Mouse (Mus musculus) hindbrain, embryonic 13.5 days (tissue): ENCODE data around the gene Stra6. TPM values are rescaled to one million over a fixed set of nuclear protein-coding genes. Genes with fewer than 3 reads are reported as not detected.

Source experiments
- ATAC-seq: fragments of 200-750 bp; cut with Nextera tagmentation; 2 replicates; pipeline ENCODE4 v1.8.0; 2017; ENCODE audit warnings: moderate TSS enrichment; ENCODE audit not compliant: low FRiP score
- H3K27ac ChIP-seq: fragments of 300-500 bp; sonication (generic); 2 replicates; pipeline ENCODE4 v1.5.1; 2015; ENCODE audit warnings: inconsistent platforms, mild to moderate bottlenecking, moderate library complexity
- H3K27me3 ChIP-seq: fragments of 300-500 bp; sonication (generic); 2 replicates; pipeline ENCODE4 v1.6.1; 2015; ENCODE audit warnings: mild to moderate bottlenecking, inconsistent platforms
- H3K36me3 ChIP-seq: fragments of 300-500 bp; sonication (generic); 2 replicates; pipeline ENCODE4 v1.6.1; 2015; ENCODE audit warnings: mild to moderate bottlenecking, inconsistent platforms
- H3K4me1 ChIP-seq: fragments of 300-500 bp; sonication (generic); replicated peaks from 2 replicates; pipeline ENCODE4 v1.6.1; 2015; ENCODE audit warnings: inconsistent platforms
- H3K4me2 ChIP-seq: fragments of 300-500 bp; sonication (generic); 2 replicates; pipeline ENCODE4 v1.6.1; 2015; ENCODE audit warnings: inconsistent platforms, mild to moderate bottlenecking, moderate library complexity
- H3K4me3 ChIP-seq: fragments of 300-500 bp; sonication (generic); 2 replicates; pipeline ENCODE4 v1.5.1; 2015; ENCODE audit warnings: mild to moderate bottlenecking, inconsistent platforms
- H3K9ac ChIP-seq: fragments of 300-500 bp; sonication (generic); 2 replicates; pipeline ENCODE4 v1.6.1; 2015; ENCODE audit warnings: mild to moderate bottlenecking, inconsistent platforms
- H3K9me3 ChIP-seq: fragments of 300-500 bp; sonication (generic); 2 replicates; pipeline ENCODE4 v1.6.1; 2016; ENCODE audit warnings: inconsistent platforms
- WGBS: fragments of 180-500 bp; shearing (Covaris S2); methylation state at CpG from one replicate; pipeline ENCODE4 v1.1.7; 2015; 5-methylcytosine and 5-hydroxymethylcytosine counted together
- polyA plus RNA-seq: library from polyadenylated mRNA; unstranded; fragments of >200 nt; fragmentation: Nextera tagmentation; extraction: Ambion mirVana; gene quantifications from 2 replicates; pipeline ENCODE4 v1.2.1, GENCODE M21; 2015

Stra6 gene
- polyA plus RNA-seq, 1 experiment from 2014 or later, result 20.1 TPM

DNA sequence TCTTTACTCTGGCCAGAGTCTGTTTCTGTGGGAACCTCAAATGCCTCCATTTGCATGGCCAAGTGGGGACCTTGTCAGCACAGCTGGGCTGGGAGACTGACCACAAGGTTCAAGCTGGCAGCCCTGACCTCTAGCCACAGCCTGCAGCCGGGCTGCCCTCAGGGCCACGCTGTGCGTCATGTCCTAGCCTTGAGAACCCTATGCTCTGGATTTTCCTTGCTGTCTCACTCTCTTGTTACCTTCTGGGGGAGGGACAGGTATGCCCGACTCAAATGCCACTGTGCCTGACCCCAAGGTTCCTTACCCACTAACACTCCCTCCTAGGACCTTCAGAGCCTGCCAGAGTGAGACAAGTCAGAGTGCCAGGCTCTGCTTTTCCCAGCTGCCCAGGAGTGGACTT is 26.6 kb upstream of the Stra6 start:
- Histone ChIP-seq H3K27ac (no peak overlapping the region), H3K4me1 (peaks cover 26% of the 10 kb centered on the region), H3K9me3 (no peaks in the 10 kb centered on the region), H3K4me2 (no peak overlapping the region), H3K9ac (no peak overlapping the region), H3K36me3 (no peaks in the 10 kb centered on the region), H3K27me3 (peaks cover 49% of the 10 kb centered on the region), H3K4me3 (no peak overlapping the region)
- no peak for ATAC-seq
- 77% methylated on average over 4 of the region's 4 CpGs for WGBS

DNA sequence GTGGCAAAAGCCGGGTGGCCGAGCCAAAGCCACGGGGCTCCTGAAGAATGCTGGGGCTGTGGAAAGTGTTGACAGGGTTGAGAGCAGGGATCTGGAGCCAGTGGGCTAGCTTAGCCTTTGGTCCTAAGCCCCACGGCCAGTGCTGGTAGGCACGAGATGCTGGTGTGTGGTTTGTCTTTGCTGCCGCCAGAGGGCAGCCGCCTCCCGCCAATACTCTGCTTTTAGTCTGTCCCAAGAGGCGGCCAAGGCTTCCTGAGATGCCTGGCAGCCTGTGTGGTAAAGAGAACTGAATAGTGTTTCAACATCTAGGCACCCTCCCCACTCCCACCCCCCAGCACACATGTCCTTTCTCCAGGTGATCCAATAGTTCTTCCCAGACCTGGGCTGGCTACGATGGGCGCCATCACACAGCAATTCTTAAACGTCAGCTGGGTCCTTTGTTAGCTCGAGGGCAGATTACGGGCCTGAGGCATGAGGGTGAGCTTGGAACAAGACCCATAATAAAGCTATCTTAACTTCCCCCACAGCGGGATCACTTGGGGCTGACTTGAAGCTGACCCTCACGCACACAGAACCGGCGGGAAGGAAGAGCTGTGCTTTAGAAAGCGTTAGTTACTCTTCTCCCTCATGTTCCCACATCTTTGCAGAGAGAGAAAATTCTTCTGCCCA is 25.0 kb upstream of the Stra6 start:
- 26% methylated on average over 19 of the region's 19 CpGs for WGBS
- no peak overlapping the region for H3K27ac ChIP-seq

DNA sequence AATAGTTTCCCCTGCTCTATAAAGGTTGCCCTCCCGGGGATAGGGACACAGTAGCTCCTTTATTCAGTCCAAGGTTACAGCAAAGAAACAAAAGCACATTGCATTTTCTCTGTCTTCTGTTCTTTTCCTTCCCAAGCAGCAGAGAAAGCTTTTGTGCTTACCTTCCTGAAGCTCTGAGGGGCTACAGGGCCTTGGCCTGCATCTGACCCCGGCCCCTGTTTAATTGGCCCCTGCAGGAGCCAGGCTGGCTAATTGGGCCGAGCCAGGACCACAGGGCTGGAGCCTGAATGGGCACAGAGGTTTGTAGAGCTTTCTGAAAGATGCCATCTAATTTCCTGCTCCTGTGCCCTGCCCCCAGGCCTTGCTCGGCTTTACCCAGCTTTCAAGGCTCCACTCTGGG is 22.6 kb upstream of the Stra6 start:
- H3K9ac ChIP-seq, result peak overlapping the region; percentile 53
- H3K27me3 ChIP-seq, result peaks cover 36% of the 10 kb centered on the region
- H3K4me1 ChIP-seq, result peaks cover 66% of the 10 kb centered on the region
- H3K4me3 ChIP-seq, result no peak overlapping the region
- no peaks in the 10 kb centered on the region for H3K9me3 ChIP-seq
- H3K27ac ChIP-seq, result no peak overlapping the region
- no peak for ATAC-seq
- 17% methylated on average over 4 of the region's 4 CpGs for WGBS
- no peaks in the 10 kb centered on the region for H3K36me3 ChIP-seq
- no peak overlapping the region for H3K4me2 ChIP-seq

More for the DNA sequence above, 25.0 kb upstream of the Stra6 start:
- Histone ChIP-seq H3K4me1 (peaks cover 42% of the 10 kb centered on the region), H3K9me3 (no peaks in the 10 kb centered on the region), H3K4me3 (no peak overlapping the region), H3K27me3 (peaks cover 43% of the 10 kb centered on the region), H3K4me2 (no peak overlapping the region), H3K36me3 (no peaks in the 10 kb centered on the region), H3K9ac (peak overlapping the region; percentile 24; the same call in 1 of the 2 replicates)
- ATAC-seq, result peak; percentile 72

DNA sequence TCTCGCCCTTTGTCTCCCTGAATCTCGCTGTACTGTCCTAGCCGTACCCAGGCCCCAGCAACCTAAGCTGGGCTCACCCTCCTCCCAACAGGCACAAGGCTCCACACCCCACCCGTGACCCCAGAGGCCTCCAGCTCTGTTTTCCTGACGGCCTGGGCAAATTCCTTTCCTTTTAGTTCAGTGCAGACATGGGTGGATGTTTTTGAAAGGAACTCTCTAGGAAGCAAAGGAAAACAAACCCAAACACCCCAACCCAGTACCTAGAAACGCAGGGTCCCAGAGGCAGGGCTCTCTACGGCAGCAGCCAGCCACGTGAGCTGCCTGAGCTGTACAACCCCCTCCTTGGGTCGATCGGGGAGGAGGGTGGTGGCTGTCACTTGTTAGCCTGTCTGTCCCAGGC is 21.2 kb upstream of the Stra6 start:
- Histone ChIP-seq H3K4me1 (peaks cover 77% of the 10 kb centered on the region), H3K36me3 (no peaks in the 10 kb centered on the region), H3K4me3 (no peak overlapping the region), H3K4me2 (no peak overlapping the region), H3K27me3 (peaks cover 23% of the 10 kb centered on the region), H3K9me3 (no peaks in the 10 kb centered on the region), H3K27ac (0 out of 2 replicates have a peak overlapping the region, but pooled peaks have one; percentile 69), H3K9ac (peak overlapping the region; percentile 43; the same call in 1 of the 2 replicates)
- WGBS, result 12% methylated on average over 10 of the region's 10 CpGs
- ATAC-seq, result no peak

DNA sequence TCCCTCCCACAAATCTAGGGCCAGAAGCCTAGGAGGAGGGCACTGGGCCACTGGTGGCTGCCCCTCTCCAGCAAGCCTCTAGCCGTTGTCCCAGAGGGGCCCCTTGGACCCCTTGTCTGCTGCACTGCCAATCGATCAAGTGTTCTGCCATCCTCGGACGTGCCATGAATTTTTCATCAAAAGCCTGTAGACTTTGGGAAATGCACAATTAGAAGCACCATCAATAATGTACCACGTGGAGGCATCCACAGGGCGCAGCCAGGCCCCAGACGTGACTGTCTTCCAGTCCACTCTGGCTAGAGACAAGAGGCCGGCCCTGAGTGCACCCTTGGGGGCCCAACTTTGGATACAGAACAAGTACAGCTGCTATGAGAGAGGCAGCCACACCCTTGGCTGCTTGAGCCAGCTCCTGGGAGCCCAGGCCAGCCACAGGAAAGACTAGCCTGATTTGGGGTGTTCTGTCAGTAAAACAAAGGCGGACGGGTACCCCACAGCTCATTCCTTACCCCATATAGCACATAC is 20.0 kb upstream of the Stra6 start:
- 0 out of 2 replicates have a peak, but pooled peaks have one; percentile 4 for ATAC-seq
- no peak overlapping the region for H3K4me3 ChIP-seq
- 55% methylated on average over 10 of the region's 10 CpGs for WGBS
- no peak overlapping the region for H3K4me2 ChIP-seq
- H3K27ac ChIP-seq, result peak overlapping the region; percentile 69
- H3K27me3 ChIP-seq, result peaks cover 13% of the 10 kb centered on the region; the same call in 1 of the 2 replicates
- no peak overlapping the region for H3K9ac ChIP-seq
- no peaks in the 10 kb centered on the region for H3K36me3 ChIP-seq
- no peaks in the 10 kb centered on the region for H3K9me3 ChIP-seq
- peaks cover 88% of the 10 kb centered on the region for H3K4me1 ChIP-seq

DNA sequence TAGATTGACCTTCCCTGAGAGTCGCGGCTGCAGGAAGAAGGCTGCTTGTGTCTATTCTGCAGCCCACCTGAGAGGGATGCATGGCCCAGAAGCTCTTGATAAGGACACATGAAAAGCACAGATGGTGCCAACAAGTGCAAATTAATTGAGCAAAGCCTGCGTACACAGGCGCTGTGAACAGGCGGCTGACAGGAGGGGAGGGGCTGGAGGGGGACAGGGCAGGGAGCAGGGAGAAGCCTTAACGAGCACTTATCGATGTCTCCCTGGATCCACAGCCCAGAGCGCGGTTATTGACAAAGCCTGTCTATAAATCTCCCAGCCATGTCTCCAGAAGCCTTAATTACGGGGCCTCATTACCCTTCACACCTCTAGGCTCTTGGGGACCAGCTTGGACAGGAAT is 18.8 kb upstream of the Stra6 start:
- Histone ChIP-seq H3K4me3 (no peak overlapping the region), H3K27ac (peak overlapping the region; percentile 69), H3K4me2 (no peak overlapping the region), H3K36me3 (no peaks in the 10 kb centered on the region), H3K9me3 (no peaks in the 10 kb centered on the region), H3K9ac (no peak overlapping the region), H3K4me1 (peaks cover 92% of the 10 kb centered on the region), H3K27me3 (0 out of 2 replicates have a peak, but pooled peaks cover 7% of the 10 kb centered on the region)
- ATAC-seq, result no peak
- WGBS, result 18% methylated on average over 10 of the region's 10 CpGs

DNA sequence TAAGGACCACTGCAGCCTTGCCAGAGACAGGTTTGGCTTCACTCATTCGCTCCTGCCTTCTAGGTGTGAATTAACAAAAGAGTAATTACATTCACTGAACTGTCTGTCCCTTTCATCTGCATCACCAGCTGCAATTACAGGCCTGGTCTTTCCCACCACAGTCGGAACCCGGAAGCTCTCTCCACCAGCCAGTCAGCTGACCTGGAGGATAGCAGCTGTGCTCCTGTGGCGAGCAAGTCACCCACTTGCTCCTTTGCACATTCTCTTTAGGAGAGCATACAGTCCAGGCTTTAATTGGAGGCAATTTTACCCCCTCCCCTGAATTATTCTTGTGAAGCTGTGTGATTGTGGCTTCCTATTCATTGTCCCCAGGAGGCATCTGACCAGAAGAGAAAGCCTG is 17.9 kb upstream of the Stra6 start:
- H3K4me2 ChIP-seq, result no peak overlapping the region
- H3K27me3 ChIP-seq, result 0 out of 2 replicates have a peak, but pooled peaks cover 5% of the 10 kb centered on the region
- H3K36me3 ChIP-seq, result no peaks in the 10 kb centered on the region
- H3K27ac ChIP-seq, result peak overlapping the region; percentile 69
- H3K9me3 ChIP-seq, result no peaks in the 10 kb centered on the region
- ATAC-seq, result no peak
- H3K4me1 ChIP-seq, result peaks cover 90% of the 10 kb centered on the region
- no peak overlapping the region for H3K4me3 ChIP-seq
- H3K9ac ChIP-seq, result peak overlapping the region; percentile 29; the same call in 1 of the 2 replicates
- WGBS, result 20% methylated on average over 4 of the region's 4 CpGs

DNA sequence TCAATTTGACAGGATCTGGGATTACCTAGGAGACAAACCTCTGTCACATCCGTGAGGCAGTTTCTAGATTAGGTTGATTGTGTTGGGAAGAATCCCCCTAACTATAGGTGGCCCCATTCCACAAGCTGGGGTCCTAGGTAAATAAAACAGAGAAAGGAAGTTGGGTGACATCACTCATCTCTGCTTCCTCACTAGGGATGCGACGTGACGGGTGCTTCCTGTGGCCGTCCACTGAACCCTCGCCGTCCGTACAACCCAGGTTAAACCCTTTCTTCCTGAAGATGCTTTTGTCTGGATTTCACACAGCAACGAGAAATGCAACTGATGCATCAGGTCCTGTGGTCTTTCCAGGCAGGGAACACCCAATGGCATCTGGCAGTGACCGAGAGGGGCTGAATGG is 16.5 kb upstream of the Stra6 start:
- H3K9me3 ChIP-seq, result no peaks in the 10 kb centered on the region

DNA sequence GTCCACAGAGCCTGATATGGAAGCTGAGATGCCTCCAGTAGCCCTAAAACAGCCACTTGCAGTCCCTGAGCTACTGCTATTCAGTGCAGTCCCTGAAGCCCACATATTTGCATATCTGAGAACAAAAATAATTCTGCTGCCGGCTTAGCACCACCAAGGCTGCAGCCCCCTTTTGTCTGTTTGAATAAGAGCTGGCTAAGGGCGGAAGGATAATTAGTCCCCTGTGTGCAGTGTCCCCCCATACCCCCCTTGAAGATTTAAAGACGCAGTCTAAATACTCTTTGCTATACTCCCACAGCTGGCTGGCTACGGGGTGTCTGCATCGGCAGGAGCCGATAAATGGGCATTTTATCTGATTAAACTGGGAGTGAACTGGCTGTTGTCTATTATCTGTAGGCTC is 15.0 kb upstream of the Stra6 start:
- H3K9me3 ChIP-seq, result no peaks in the 10 kb centered on the region
- peak overlapping the region; percentile 87 for H3K27ac ChIP-seq
- H3K4me2 ChIP-seq, result peak overlapping the region; percentile 21; the same call in 1 of the 2 replicates
- no peaks in the 10 kb centered on the region for H3K36me3 ChIP-seq
- 0 out of 2 replicates have a peak, but pooled peaks cover 4% of the 10 kb centered on the region for H3K27me3 ChIP-seq
- H3K4me3 ChIP-seq, result no peak overlapping the region
- H3K4me1 ChIP-seq, result peaks cover 83% of the 10 kb centered on the region
- peak overlapping the region; percentile 30; the same call in 1 of the 2 replicates for H3K9ac ChIP-seq
- ATAC-seq, result peak; percentile 54
- 3% methylated on average over 6 of the region's 6 CpGs for whole genome bisulfite sequencing

More for the DNA sequence above, 16.5 kb upstream of the Stra6 start:
- Histone ChIP-seq H3K36me3 (no peaks in the 10 kb centered on the region), H3K27ac (no peak overlapping the region), H3K4me3 (no peak overlapping the region), H3K4me2 (no peak overlapping the region), H3K4me1 (peaks cover 84% of the 10 kb centered on the region), H3K27me3 (0 out of 2 replicates have a peak, but pooled peaks cover 3% of the 10 kb centered on the region), H3K9ac (no peak overlapping the region)
- WGBS, result 85% methylated on average over 10 of the region's 10 CpGs
- ATAC-seq, result no peak

DNA sequence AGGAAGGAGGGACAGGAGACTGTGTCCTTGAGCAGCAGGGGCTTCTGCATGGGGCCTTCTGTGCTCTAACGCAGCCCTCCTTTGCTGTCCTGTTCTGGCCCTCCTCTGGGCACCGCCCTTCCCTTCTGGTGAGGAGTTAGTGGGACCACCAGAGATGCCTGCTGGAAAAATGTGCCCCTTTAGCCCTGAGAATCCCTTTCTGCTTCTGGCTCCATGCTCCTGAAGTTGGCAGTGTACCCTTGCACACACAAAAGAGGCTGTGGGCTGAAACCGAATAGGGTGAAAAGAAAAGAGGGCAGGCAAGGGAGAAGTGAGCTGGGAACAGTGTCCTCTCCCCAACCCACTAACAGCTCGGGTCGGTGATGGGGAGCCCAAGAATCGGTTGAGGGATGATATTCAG is 14.4 kb upstream of the Stra6 start:
- 43% methylated on average over 6 of the region's 6 CpGs for WGBS
- H3K4me3 ChIP-seq, result no peak overlapping the region
- ATAC-seq, result peak; percentile 15; the same call in 1 of the 2 replicates
- H3K4me2 ChIP-seq, result no peak overlapping the region
- H3K9ac ChIP-seq, result peak overlapping the region; percentile 53
- peak overlapping the region; percentile 87 for H3K27ac ChIP-seq
- peaks cover 82% of the 10 kb centered on the region for H3K4me1 ChIP-seq
- no peaks in the 10 kb centered on the region for H3K9me3 ChIP-seq
- H3K36me3 ChIP-seq, result no peaks in the 10 kb centered on the region
- 0 out of 2 replicates have a peak, but pooled peaks cover 5% of the 10 kb centered on the region for H3K27me3 ChIP-seq

DNA sequence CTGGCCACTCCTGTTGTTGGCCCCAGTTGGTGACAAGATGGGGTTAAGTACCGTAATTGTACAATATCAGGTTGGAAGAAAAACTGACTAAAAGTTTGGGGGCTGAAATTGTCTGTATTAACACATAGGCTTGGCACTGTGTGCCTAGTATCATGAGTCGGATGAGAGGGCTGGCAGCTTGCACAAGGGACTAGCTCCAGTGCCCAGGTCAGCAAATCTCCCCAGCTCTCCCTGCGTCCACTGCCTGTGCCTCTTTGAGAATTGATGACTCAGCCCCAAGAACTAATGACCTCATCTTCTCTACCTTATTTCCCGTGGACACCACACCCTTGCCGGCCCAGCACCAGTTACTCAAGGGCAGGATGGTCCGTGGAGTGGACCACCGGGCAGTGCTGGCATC is 13.7 kb upstream of the Stra6 start:
- no peak overlapping the region for H3K9ac ChIP-seq
- no peak for ATAC-seq

DNA sequence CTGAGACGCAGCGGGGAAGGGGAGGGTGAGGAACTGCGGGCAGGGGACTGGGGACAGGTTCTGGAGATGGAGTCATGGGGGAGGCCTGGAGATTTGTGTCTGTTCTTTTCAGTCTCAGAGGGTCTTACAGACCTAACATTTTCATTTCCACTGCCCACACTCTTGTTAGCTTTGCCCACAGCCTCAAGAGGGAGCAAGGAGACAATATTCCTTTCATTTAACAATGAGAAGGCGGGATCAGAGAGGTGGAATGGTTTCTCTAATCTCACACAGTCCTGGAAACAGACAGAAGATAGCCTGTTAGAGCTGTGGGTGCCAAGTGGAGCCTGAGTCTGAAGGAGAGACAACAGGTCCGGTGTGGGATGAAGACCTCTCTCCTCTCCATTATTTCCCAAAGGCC is 11.7 kb upstream of the Stra6 start:
- Histone ChIP-seq H3K4me2 (no peak overlapping the region), H3K9ac (no peak overlapping the region), H3K4me1 (peaks cover 72% of the 10 kb centered on the region), H3K4me3 (no peak overlapping the region), H3K27ac (peak overlapping the region; percentile 48; the same call in 1 of the 2 replicates), H3K9me3 (no peaks in the 10 kb centered on the region), H3K27me3 (peaks cover 16% of the 10 kb centered on the region), H3K36me3 (no peaks in the 10 kb centered on the region)
- 34% methylated on average over 5 of the region's 5 CpGs for WGBS
- ATAC-seq, result no peak

More for the DNA sequence above, 13.7 kb upstream of the Stra6 start:
- Histone ChIP-seq H3K36me3 (no peaks in the 10 kb centered on the region), H3K4me1 (peaks cover 76% of the 10 kb centered on the region), H3K4me3 (no peak overlapping the region), H3K27me3 (peaks cover 10% of the 10 kb centered on the region; the same call in 1 of the 2 replicates), H3K27ac (peak overlapping the region; percentile 87), H3K4me2 (no peak overlapping the region), H3K9me3 (no peaks in the 10 kb centered on the region)
- 74% methylated on average over 7 of the region's 7 CpGs for WGBS
